Mouse (Mus musculus): ENCODE measurements at regions not wholly inside any gene's neighbourhood (a gene's known extent, or its start where the extent isn't known, plus 50 kb on each side); places are given as distances from the start of the nearest gene placed in this dataset.

GRCm38 (mm10) chr8:10774778-10775177 lies 233.5 kb downstream of the Irs2 start:
- DNase-seq (ENCODE audit: low read depth, low spot score) = no peak

- DNase-seq (ENCODE audit: low read depth, low spot score) = no peak
Measured at GRCm38 (mm10) chr8:10768181-10768580, 240.1 kb downstream of the Irs2 start.

DNA sequence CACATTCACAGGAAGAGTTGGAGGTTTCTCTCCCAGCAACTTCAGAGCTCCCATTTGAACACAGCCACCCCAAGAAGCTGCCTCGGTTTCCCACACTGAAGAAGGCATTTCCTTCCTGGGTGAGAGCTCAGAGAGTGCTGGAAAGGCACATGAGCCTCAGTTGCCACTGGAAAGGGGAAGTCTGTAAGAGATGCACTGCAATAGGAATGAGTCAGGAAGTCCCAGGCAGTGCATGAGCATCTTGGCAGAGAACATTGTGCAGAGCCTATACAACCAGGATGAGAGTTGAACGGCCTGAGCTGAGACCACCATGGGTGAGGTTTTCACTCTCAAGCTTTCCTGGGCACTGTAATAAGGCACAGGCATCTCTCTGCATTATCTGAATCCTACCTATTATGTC lies 244.4 kb downstream of the Irs2 start:
- DNase-seq (ENCODE audit: low read depth, low spot score) = no peak

DNA sequence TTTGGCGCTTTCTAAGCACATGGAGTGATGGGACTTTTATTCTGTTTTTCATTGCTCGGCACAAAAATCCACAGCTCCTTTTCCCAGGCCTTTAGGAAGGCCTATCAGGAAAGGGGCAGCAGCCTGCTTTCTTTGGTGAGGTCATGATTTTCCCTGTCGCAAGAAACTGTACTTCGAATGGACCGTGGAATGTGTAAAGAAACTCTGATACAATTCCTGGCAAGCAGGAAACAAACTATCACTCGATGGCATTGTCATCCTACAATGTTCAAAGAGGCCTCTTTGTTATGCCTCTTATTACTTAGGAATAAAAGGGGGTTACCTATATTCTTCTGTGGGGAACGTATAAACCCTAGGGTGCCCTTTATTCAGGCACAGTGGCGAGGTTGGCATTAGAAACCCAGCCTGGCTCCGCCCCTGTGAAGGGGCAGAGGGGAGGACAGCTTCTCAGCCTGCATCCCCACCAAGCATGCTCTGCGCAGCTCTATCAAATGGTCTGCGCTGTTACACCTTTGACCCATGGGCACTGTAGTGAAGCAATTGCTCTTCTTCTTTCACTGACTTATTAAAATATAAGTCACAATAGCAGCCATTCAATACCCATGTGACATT lies 246.5 kb downstream of the Irs2 start:
- DNase-seq (ENCODE audit: low read depth, low spot score) = no peak

- DNase-seq (ENCODE audit: low read depth, low spot score) = no peak
Measured at GRCm38 (mm10) chr8:10760851-10761693, 247.2 kb downstream of the Irs2 start.

- no peak for DNase-seq (ENCODE audit: low read depth, low spot score)
Measured at GRCm38 (mm10) chr8:10760231-10760630, 248.0 kb downstream of the Irs2 start.

- no peak for DNase-seq (ENCODE audit: low read depth, low spot score)
Measured at GRCm38 (mm10) chr8:10758151-10758550, 250.1 kb downstream of the Irs2 start.

GRCm38 (mm10) chr8:10754986-10755308 lies 253.3 kb downstream of the Irs2 start:
- no peak for DNase-seq (ENCODE audit: low read depth, low spot score)

- DNase-seq (ENCODE audit: low read depth, low spot score) = no peak
Measured at GRCm38 (mm10) chr8:10754232-10754985, 253.8 kb downstream of the Irs2 start.

GRCm38 (mm10) chr8:10753056-10753455 lies 255.2 kb downstream of the Irs2 start:
- DNase-seq (ENCODE audit: low read depth, low spot score) = no peak

DNA sequence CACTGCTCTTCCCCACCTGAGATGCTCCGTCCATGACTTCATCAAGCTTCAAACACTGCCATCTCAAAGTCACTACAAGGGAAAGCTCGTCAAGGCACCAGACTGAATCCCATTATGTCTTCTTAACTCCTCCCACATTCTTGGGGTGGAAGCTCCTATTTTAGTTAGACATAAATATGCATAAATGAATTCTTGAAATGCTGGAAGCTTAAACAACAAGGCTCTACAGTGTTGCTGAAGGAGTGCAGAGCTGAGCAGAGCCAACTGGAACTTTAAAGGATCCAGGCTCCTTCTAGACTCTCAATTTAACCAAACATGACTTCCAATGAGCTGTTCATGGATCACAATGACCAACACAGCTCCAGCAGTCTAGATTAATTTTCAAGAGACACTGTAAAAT lies 261.1 kb downstream of the Irs2 start:
- DNase-seq (ENCODE audit: low read depth, low spot score) = no peak

GRCm38 (mm10) chr8:10743241-10743640 lies 265.0 kb downstream of the Irs2 start:
- DNase-seq (ENCODE audit: low read depth, low spot score) = no peak

DNA sequence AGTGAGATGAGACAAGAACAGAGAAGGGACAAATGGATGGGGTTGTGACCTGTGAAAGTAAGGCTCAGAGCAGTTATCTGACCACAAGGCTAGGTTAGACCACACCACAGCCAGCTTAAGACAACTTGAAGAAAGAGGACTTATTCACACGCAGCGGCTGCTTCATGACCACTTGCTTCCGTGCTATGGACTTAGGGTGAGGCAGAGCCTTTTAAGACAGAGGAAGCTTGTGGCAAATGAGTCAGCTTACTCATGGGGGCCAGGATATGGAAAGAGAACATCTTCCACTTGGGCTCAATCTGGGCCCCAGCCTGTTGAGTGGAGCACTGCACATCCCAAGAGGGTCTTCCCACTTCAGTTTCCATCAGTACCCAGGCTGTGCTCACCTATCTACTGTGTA lies 267.4 kb downstream of the Irs2 start:
- DNase-seq (ENCODE audit: low read depth, low spot score) = no peak

DNA sequence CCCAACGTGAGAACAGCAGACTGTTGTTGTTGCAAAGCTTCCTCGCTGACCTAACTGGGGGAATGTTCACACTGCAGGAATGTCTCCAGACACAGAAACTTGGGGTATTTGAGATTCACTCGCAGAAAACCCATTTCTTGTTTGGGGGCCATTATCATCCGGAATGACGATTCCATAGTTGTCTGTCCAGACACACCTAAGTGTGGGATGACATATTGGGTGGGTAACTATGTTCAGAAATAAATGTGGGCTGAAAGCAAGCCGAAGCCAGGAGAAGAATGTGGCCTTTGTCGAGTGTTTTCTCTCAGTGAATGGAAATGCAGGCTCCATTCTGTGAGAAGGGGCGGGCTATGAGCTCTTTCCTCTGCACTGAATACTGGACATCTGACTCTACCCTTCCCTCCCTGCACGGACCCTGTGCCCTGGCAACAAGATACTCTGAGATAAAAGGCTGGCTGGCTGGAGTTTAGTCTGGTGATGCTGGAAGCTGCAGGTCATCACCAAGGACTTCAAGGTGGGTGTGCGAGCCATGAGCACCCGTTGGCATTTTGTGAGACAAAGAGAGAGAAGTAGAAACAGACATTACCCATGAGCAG lies 269.7 kb downstream of the Irs2 start:
- DNase-seq (ENCODE audit: low read depth, low spot score) = no peak

GRCm38 (mm10) chr8:10734746-10735145 lies 273.5 kb downstream of the Irs2 start:
- no peak for DNase-seq (ENCODE audit: low read depth, low spot score)

DNA sequence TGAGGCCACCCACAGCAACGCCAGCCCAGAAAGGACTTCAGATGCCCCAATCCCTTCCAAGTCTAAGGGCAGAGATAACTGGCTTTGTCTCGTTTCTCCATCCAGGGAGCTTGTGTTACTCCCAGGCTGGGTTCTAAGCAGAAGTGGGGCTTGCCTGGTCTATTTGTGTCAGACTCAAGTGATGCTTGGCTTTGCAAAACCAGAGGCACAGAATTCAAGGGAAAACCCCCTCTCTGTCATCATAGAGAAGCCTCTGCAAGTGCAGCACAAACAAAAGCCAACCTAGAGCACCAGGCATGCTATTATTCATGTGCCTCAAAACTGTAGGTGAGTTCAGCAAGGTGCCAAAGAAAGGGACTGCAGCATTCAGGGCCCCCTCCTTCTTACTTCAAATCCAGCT lies 284.9 kb downstream of the Irs2 start:
- DNase-seq (ENCODE audit: low read depth, low spot score) = peak; percentile 10

DNA sequence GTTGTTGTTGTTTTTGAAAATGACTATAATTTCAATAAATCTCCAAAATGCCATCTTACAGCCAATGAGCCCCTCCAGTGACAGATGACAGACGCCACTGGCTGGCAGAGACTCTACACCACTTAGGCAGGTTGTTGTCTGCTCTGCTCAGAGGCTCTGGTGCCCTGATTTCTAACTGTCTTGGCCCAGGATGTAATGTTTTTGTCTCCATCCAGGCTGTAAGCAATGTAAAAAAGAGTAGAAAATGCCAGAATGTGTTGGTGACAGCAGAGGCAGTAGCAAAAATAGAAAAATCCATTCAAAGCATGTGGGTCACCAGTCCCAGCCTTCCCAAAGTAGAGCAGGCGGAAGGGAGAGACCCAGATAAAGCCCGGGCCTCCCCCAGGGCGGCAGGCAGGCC lies 285.5 kb downstream of the Irs2 start:
- DNase-seq (ENCODE audit: low read depth, low spot score) = no peak

GRCm38 (mm10) chr8:10722342-10722741 lies 285.9 kb downstream of the Irs2 start:
- no peak for DNase-seq (ENCODE audit: low read depth, low spot score)

GRCm38 (mm10) chr8:10721146-10721862 lies 287.0 kb downstream of the Irs2 start:
- DNase-seq (ENCODE audit: low read depth, low spot score) = no peak

DNA sequence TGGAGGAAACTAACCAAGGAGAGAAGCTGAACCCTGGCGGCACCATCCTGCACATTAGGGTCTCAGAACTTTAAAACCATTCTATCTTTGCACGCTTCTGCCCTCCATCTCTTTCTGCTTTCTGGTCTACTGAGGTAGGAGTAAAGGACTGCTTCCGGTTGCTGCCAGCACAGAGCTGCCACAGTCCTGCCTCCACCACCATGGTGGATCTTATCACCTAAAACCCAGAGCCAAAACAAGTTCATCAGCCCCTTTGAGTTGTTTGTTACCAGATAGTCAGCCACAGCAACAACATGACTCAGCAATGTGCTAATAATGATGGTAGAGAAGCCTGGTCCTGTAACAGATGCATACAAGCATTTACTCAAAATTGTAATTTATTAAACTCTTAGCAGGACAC lies 287.9 kb downstream of the Irs2 start:
- no peak for DNase-seq (ENCODE audit: low read depth, low spot score)

DNA sequence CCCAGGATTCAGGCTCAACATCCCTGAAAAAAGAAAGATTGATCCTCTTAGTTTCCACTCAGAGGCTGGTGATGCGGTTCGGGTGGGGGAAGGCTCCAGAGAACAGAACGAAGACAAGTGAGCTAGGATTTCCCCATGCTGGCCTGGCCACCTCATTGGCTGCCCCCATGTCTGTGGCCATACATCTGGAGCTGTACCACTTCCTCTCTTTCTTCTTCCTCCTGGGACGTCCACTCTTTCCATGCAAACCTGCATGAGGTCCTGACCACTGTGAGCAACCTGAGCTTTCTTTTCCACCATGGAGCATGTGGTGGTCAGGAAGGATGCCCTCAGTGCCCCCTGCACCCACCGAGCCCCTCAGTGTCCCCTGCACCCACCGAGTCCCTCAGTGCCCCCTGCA lies 288.8 kb downstream of the Irs2 start:
- no peak for DNase-seq (ENCODE audit: low read depth, low spot score)

DNA sequence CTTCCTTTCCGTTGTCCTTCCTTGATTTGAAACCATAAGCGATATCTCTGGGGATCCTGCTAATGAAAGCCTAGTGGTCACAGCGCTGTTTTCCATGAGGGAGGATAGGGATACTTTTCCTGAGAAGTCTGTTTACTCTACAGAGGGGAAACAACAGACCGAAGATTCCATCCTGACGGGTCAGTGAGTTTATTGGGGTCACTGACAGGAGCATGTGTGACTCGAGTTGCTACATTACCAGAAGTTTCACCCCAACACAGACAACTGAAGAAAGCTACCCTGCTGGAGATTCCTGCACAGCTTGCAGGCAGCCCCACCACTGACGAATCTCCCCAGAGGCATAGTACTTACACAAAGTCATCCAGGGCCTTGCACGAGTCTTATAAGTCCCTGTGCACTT lies 291.0 kb downstream of the Irs2 start:
- no peak for DNase-seq (ENCODE audit: low read depth, low spot score)
